Mouse (Mus musculus) neural tube, embryonic 12.5 days (tissue): ENCODE measurements at regions not wholly inside any gene's neighbourhood (a gene's known extent, or its start where the extent isn't known, plus 50 kb on each side); places are given as distances from the start of the nearest gene placed in this dataset.

ENCODE experiments used
- ATAC-seq: fragments of 200-750 bp; cut with Nextera tagmentation; 2 replicates; pipeline ENCODE4 v1.8.0; 2017; ENCODE audit warnings: low read depth, mild to moderate bottlenecking, moderate TSS enrichment, moderate library complexity; ENCODE audit not compliant: low FRiP score
- H3K27ac ChIP-seq: fragments of 300-500 bp; sonication (generic); 2 replicates; pipeline ENCODE4 v1.5.1; 2016
- H3K27me3 ChIP-seq: fragments of 300-500 bp; sonication (generic); replicated peaks from 2 replicates; pipeline ENCODE4 v1.6.1; 2016; ENCODE audit warnings: mild to moderate bottlenecking
- H3K36me3 ChIP-seq: fragments of 300-500 bp; sonication (generic); 2 replicates; pipeline ENCODE4 v1.6.1; 2016; ENCODE audit warnings: mild to moderate bottlenecking
- H3K4me1 ChIP-seq: fragments of 300-500 bp; sonication (generic); 2 replicates; pipeline ENCODE4 v1.6.1; 2016
- H3K4me2 ChIP-seq: fragments of 300-500 bp; sonication (generic); replicated peaks from 2 replicates; pipeline ENCODE4 v1.6.1; 2016; ENCODE audit warnings: mild to moderate bottlenecking
- H3K4me3 ChIP-seq: fragments of 300-500 bp; sonication (generic); 2 replicates; pipeline ENCODE4 v1.5.1; 2016
- H3K9ac ChIP-seq: fragments of 300-500 bp; sonication (generic); 2 replicates; pipeline ENCODE4 v1.6.1; 2016; ENCODE audit warnings: mild to moderate bottlenecking
- H3K9me3 ChIP-seq: fragments of 300-500 bp; sonication (generic); 2 replicates; pipeline ENCODE4 v1.6.1; 2016; ENCODE audit warnings: mild to moderate bottlenecking
- WGBS: fragments of 180-500 bp; shearing (Covaris S2); methylation state at CpG from one replicate; pipeline ENCODE4 v1.1.7; 2016; 5-methylcytosine and 5-hydroxymethylcytosine counted together

DNA sequence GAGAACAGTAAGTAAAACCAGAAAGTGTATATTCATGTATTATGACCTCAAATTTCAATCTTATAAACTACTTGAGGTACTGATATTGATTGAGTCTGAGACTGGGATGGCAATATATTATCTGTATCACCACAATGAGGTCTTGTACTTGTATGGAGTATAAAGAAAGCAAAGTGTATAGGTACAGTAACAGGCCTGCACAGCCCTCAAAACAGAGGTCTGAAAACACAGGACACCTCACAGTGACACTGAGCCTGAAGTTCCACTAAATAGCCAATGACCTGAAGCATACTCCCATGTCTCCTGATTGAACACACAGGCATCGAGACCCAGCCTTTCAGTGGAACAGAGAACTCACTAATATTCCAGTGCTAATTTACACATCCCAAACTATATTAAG, 144.8 kb downstream of the Dad1 start:
- no peak for ATAC-seq
- WGBS, result 81% methylated on average over 1 of the region's 1 CpGs
- Histone ChIP-seq H3K9me3 (no peaks in the 10 kb centered on the region), H3K36me3 (no peaks in the 10 kb centered on the region), H3K4me1 (peaks cover 8% of the 10 kb centered on the region; the same call in 1 of the 2 replicates), H3K4me2 (no peak overlapping the region), H3K4me3 (no peak overlapping the region), H3K27me3 (no peaks in the 10 kb centered on the region), H3K9ac (no peak overlapping the region), H3K27ac (no peak overlapping the region)

- Histone ChIP-seq H3K9ac (no peak overlapping the region), H3K9me3 (no peaks in the 10 kb centered on the region), H3K4me1 (peaks cover 8% of the 10 kb centered on the region; the same call in 1 of the 2 replicates), H3K27ac (no peak overlapping the region), H3K27me3 (no peaks in the 10 kb centered on the region), H3K4me2 (no peak overlapping the region), H3K4me3 (no peak overlapping the region), H3K36me3 (no peaks in the 10 kb centered on the region)
- 14% methylated on average over 9 of the region's 9 CpGs for WGBS
- no peak for ATAC-seq
Measured at GRCm38 (mm10) chr14:54108311-54109074, 145.4 kb downstream of the Dad1 start.

DNA sequence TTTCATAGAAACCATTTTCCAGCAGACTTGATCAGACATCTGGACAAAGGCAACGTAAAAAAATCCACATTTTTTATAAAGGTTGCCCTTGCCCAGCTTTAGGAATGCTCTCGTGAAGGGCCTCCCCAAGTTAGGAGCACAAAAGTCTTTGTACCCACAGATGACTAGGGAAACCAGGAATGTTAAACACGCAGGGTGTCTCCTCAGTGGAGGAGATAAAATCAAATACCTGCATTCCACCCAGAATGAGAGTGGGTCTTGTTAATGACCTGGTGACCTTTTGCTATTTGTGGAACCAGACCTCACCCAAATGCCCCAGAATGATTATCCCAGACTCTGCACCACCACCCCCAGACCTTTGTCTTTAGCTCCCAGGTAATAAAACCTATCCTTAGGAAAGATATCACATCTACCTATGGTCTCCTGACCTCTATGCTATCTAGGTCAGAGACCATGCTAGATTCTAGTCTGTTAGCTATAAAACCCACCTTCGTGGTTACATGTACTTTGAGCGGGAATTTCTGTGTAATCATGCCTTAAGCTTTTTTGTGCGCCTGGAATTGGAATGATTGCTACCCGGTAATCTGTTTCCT, 146.6 kb downstream of the Dad1 start:
- Histone ChIP-seq H3K4me1 (peaks cover 8% of the 10 kb centered on the region; the same call in 1 of the 2 replicates), H3K27ac (no peak overlapping the region), H3K9me3 (no peaks in the 10 kb centered on the region), H3K36me3 (no peaks in the 10 kb centered on the region), H3K9ac (no peak overlapping the region), H3K27me3 (no peaks in the 10 kb centered on the region), H3K4me3 (no peak overlapping the region), H3K4me2 (no peak overlapping the region)
- WGBS, result 83% methylated on average over 7 of the region's 7 CpGs
- ATAC-seq, result no peak

- H3K27ac ChIP-seq, result no peak overlapping the region
- no peaks in the 10 kb centered on the region for H3K9me3 ChIP-seq
- H3K4me1 ChIP-seq, result peaks cover 7% of the 10 kb centered on the region; the same call in 1 of the 2 replicates
- H3K36me3 ChIP-seq, result no peaks in the 10 kb centered on the region
- H3K27me3 ChIP-seq, result no peaks in the 10 kb centered on the region
- WGBS, result 90% methylated on average over 6 of the region's 6 CpGs
- no peak for ATAC-seq
- no peak overlapping the region for H3K9ac ChIP-seq
- H3K4me2 ChIP-seq, result no peak overlapping the region
- no peak overlapping the region for H3K4me3 ChIP-seq
Measured at GRCm38 (mm10) chr14:54104243-54104642, 149.7 kb downstream of the Dad1 start.

- Histone ChIP-seq H3K36me3 (no peaks in the 10 kb centered on the region), H3K27ac (no peak overlapping the region), H3K4me3 (no peak overlapping the region), H3K9me3 (no peaks in the 10 kb centered on the region), H3K27me3 (no peaks in the 10 kb centered on the region), H3K9ac (no peak overlapping the region), H3K4me2 (no peak overlapping the region), H3K4me1 (peaks cover under 1% of the 10 kb centered on the region; the same call in 1 of the 2 replicates)
- ATAC-seq, result no peak
- 85% methylated on average over 5 of the region's 5 CpGs for WGBS
Measured at GRCm38 (mm10) chr14:54103541-54103940, 150.4 kb downstream of the Dad1 start.

GRCm38 (mm10) chr14:54103115-54103514, 150.8 kb downstream of the Dad1 start:
- no peaks in the 10 kb centered on the region for H3K36me3 ChIP-seq
- H3K27me3 ChIP-seq, result no peaks in the 10 kb centered on the region
- no peak overlapping the region for H3K4me3 ChIP-seq
- H3K4me2 ChIP-seq, result no peak overlapping the region
- H3K9me3 ChIP-seq, result no peaks in the 10 kb centered on the region
- no peak overlapping the region for H3K9ac ChIP-seq
- WGBS, result 72% methylated on average over 3 of the region's 3 CpGs
- no peaks in the 10 kb centered on the region for H3K4me1 ChIP-seq
- H3K27ac ChIP-seq, result no peak overlapping the region
- ATAC-seq, result no peak

GRCm38 (mm10) chr14:54101775-54102174, 152.1 kb downstream of the Dad1 start:
- no peaks in the 10 kb centered on the region for H3K9me3 ChIP-seq
- H3K27ac ChIP-seq, result no peak overlapping the region
- ATAC-seq, result no peak
- H3K9ac ChIP-seq, result no peak overlapping the region
- H3K4me1 ChIP-seq, result no peaks in the 10 kb centered on the region
- H3K4me3 ChIP-seq, result no peak overlapping the region
- WGBS, result 56% methylated on average over 3 of the region's 3 CpGs
- no peaks in the 10 kb centered on the region for H3K36me3 ChIP-seq
- H3K27me3 ChIP-seq, result no peaks in the 10 kb centered on the region
- no peak overlapping the region for H3K4me2 ChIP-seq

GRCm38 (mm10) chr14:54099360-54099759, 154.5 kb downstream of the Dad1 start:
- Histone ChIP-seq H3K4me3 (no peak overlapping the region), H3K9me3 (no peaks in the 10 kb centered on the region), H3K27me3 (no peaks in the 10 kb centered on the region), H3K36me3 (no peaks in the 10 kb centered on the region), H3K9ac (no peak overlapping the region), H3K27ac (no peak overlapping the region), H3K4me1 (no peaks in the 10 kb centered on the region), H3K4me2 (no peak overlapping the region)
- 98% methylated on average over 6 of the region's 6 CpGs for WGBS
- no peak for ATAC-seq

- Histone ChIP-seq H3K4me3 (no peak overlapping the region), H3K27ac (no peak overlapping the region), H3K9ac (no peak overlapping the region), H3K4me1 (no peaks in the 10 kb centered on the region), H3K36me3 (no peaks in the 10 kb centered on the region), H3K9me3 (no peaks in the 10 kb centered on the region), H3K27me3 (no peaks in the 10 kb centered on the region), H3K4me2 (no peak overlapping the region)
- no peak for ATAC-seq
- 76% methylated on average over 10 of the region's 10 CpGs for WGBS
Measured at GRCm38 (mm10) chr14:54098122-54098775, 155.7 kb downstream of the Dad1 start.

GRCm38 (mm10) chr14:54097026-54097425, 156.9 kb downstream of the Dad1 start:
- no peaks in the 10 kb centered on the region for H3K27me3 ChIP-seq
- H3K9ac ChIP-seq, result no peak overlapping the region
- no peaks in the 10 kb centered on the region for H3K36me3 ChIP-seq
- ATAC-seq, result no peak
- no peak overlapping the region for H3K4me3 ChIP-seq
- WGBS, result 82% methylated on average over 2 of the region's 2 CpGs
- no peak overlapping the region for H3K27ac ChIP-seq
- 0 out of 2 replicates have a peak, but pooled peaks cover 5% of the 10 kb centered on the region for H3K9me3 ChIP-seq
- H3K4me2 ChIP-seq, result no peak overlapping the region
- H3K4me1 ChIP-seq, result no peaks in the 10 kb centered on the region

- Histone ChIP-seq H3K4me1 (no peaks in the 10 kb centered on the region), H3K36me3 (no peaks in the 10 kb centered on the region), H3K9me3 (0 out of 2 replicates have a peak, but pooled peaks cover 5% of the 10 kb centered on the region), H3K9ac (no peak overlapping the region), H3K27me3 (no peaks in the 10 kb centered on the region), H3K27ac (no peak overlapping the region), H3K4me2 (no peak overlapping the region), H3K4me3 (no peak overlapping the region)
- ATAC-seq, result no peak
- 86% methylated on average over 6 of the region's 6 CpGs for WGBS
Measured at GRCm38 (mm10) chr14:54092444-54092843, 161.5 kb downstream of the Dad1 start.

- no peaks in the 10 kb centered on the region for H3K27me3 ChIP-seq
- H3K9me3 ChIP-seq, result no peaks in the 10 kb centered on the region
- no peak overlapping the region for H3K4me3 ChIP-seq
- H3K27ac ChIP-seq, result no peak overlapping the region
- no peaks in the 10 kb centered on the region for H3K4me1 ChIP-seq
- H3K4me2 ChIP-seq, result no peak overlapping the region
- no peak overlapping the region for H3K9ac ChIP-seq
- no peaks in the 10 kb centered on the region for H3K36me3 ChIP-seq
- WGBS, result 87% methylated on average over 11 of the region's 11 CpGs
- no peak for ATAC-seq
Measured at GRCm38 (mm10) chr14:54086660-54087059, 167.2 kb downstream of the Dad1 start.
